Mouse (Mus musculus): ENCODE results near the gene Nfe2l3. TPM values are rescaled to one million over a fixed set of nuclear protein-coding genes. Genes with fewer than 3 reads are reported as not detected.

Gene Nfe2l3
- 0.29 TPM for polyA plus RNA-seq (2017; shearing (Covaris generic))

DNA sequence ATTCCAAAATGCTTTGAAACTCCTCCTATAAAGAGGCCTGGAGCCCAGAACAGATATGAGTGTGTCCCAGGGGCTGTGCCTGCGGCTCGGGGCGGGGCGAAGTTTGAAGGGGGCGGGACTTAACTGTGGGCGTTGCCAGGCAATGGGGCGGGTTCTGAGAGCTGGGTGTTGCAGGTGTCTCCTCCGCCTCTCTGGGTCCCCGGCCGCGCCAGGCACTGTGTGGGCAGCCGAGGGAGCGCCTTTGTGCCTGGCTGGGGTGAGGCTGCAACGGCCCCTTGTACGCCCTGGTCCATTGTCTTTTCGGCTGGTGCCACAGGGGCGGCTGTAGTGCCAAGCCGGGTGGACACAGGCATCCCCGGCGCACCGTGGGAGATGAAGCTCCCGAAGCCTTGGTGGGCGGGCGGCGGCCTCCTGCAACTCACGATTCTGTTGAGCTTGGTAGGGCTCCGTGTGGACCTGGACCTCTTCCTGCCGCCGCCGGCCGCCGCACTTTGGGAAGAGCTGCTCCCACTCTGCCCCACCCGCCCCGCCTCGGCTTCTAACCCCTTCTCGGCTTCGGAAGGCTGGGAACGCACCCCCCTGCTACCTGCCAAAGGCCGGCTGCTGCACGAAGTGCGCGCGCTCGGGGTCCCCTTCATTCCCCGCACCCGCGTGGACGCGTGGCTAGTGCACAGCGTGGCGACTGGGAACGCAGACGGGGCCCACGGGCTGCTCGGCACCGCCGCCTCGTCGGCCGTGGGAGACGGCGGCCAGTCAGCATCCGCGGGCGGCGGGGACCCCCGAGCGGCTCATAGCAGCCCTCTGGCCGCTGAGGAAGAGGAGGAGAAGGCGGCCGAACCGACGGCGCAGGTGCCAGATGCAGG is at the start of gene Nfe2l3:
Nfe2l3 (plus strand) TSS at position 136 of the 863 bp plus-strand sequence.

GRCm38 (mm10) chr6:51469715-51470310 is 37.3 kb downstream of the Nfe2l3 start, which contains the start of gene Hnrnpa2b1:
Hnrnpa2b1 (minus strand) TSS chr6:51469894.

DNA sequence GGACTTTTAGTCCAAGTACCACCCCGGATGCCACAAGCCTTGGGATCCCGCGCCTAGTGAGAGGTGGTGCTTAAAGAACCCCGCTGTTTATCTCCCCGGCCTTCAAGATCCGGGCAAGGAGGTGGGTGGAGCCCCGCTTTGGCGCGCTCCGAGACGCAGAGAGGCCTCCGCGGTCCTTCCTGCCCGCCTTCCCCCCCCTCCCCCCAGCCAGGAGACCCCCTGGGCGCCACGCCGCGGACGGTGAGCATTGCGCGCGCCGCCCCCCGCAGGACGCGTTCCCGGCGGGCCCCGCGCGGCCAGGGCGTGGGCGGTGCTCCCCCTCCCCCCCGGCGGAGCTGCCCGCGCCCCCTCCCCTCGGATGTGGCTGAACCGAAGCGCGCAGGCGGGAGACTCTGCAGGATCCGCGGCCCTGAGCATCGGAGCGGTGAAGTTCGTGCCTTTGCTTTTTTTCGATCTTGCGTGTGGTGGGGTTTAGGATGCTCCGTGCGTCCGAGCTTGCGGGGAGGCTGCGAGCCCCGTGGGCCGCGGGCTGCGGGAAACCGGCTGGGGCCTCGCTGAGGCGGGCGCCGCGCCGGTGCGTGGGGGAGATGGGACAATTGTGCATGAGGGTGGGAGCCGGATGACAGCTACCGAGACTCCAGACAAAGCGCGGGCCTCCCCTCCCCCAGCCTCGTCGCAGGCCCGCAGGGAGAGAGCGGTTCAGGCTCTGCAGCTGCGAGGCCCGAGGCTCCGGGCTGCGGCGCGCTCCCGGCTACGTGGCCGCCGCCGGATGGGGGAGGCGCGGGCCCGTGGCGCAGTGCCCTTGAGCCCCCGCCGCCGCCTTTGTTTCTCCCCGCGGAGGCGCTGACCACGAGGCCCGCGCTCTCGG is 38.1 kb downstream of the Nfe2l3 start, which contains the start of gene Cbx3:
Cbx3 (plus strand) TSS at position 50 of the 868 bp plus-strand sequence.

Other genes with a start within 250 kb of the Nfe2l3 start
- gene Hnrnpa2b1, start 37.2 kb downstream of the Nfe2l3 start, polyA plus RNA-seq (2017; shearing (Covaris generic)): 1,320 TPM
- 35.3 TPM for gene Cbx3, start 37.7 kb downstream of the Nfe2l3 start, polyA plus RNA-seq (2017; shearing (Covaris generic))
- gene Snx10, start 91.2 kb downstream of the Nfe2l3 start, polyA plus RNA-seq (2017; shearing (Covaris generic)): 26.1 TPM

Data from effector memory CD4-positive, alpha-beta T cell, adult 7 months (primary cell).